Mouse (Mus musculus): ENCODE measurements around the gene Gm28042. TPM values are rescaled to one million over a fixed set of nuclear protein-coding genes. Genes with fewer than 3 reads are reported as not detected.
A peak's percentile ranks its signal among the peaks of the same experiment; 100 is the strongest.

The Gm28042 gene
- polyA plus RNA-seq, 1 experiment from 2014 or later: 1.3 TPM

DNA sequence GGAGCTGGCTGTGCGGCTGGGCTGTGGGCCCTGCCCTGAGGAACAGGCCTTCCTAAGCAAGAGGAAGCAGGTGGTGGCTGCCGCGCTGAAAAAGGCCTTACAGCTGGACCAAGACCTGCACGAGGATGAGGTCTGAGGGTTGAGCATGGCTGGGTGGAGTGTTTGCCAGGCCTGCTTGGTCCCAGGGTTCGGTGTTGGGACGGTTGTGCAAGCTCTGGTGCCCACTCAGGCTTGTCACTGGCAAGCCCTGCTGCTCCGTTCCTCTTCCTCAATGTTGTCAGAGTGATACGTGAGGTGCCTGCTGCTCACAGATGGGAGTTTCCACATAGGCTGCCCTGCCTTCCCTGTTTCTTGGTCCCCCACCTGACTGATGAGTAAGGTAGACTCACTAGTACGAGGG is 10.5 kb downstream of the Gm28042 start:
- no peak overlapping the region for H3K9ac ChIP-seq (ENCODE audit: low read depth, low read length)
- WGBS: 91% methylated on average over 9 of the region's 9 CpGs

DNA sequence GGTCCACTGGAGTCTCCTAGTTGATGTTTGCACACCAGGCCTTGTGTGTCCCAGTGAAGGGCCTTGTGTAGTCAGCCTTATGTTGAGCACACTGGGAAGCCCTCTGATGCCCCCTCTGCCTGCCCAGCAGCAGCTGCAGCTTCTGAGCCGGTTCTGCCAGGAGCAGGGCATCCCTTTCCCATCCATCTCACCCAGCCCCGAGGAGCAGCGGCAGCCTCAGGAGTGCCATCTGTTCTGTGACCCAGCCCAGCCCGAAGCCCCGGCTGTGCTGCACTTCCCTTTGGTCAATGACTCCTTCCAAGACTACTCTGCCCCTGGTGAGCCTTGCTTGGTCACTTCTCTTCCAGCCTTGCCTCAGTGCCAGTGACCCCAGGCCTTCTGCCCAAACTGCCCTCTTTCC is 13.7 kb downstream of the Gm28042 start:
- H3K4me1 ChIP-seq (replicated peaks; ENCODE audit: control insufficient read depth, insufficient read depth, low read length): no peaks in the 10 kb centered on the region
- H3K4me3 ChIP-seq (ENCODE audit: low read depth, low read length): no peak overlapping the region
- no peak for TF ChIP-seq CTCF (IDR thresholded peaks at IDR 0.05; ENCODE audit: low read depth)
- WGBS: 86% methylated on average over 5 of the region's 5 CpGs
- no peak overlapping the region for H3K4me2 ChIP-seq (replicated peaks; ENCODE audit: low read depth)
- no peak overlapping the region for H3K27ac ChIP-seq (ENCODE audit: low read depth, low read length)
- H3K36me3 ChIP-seq (ENCODE audit: control insufficient read depth, insufficient read depth): peaks cover 41% of the 10 kb centered on the region
- no peak overlapping the region for H3K9ac ChIP-seq (ENCODE audit: low read depth, low read length)
- no peaks in the 10 kb centered on the region for H3K9me3 ChIP-seq (ENCODE audit: control insufficient read depth)
- ATAC-seq: no peak
- H3K27me3 ChIP-seq (replicated peaks; ENCODE audit: control insufficient read depth, insufficient read depth, low read length): no peaks in the 10 kb centered on the region

More for the DNA sequence above, 10.5 kb downstream of the Gm28042 start:
- no peak for TF ChIP-seq CTCF (IDR thresholded peaks at IDR 0.05; ENCODE audit: low read depth)
- Histone ChIP-seq H3K4me1 (replicated peaks; ENCODE audit: control insufficient read depth, insufficient read depth, low read length) (no peaks in the 10 kb centered on the region), H3K27ac (ENCODE audit: low read depth, low read length) (no peak overlapping the region), H3K36me3 (ENCODE audit: control insufficient read depth, insufficient read depth) (peaks cover 55% of the 10 kb centered on the region), H3K27me3 (replicated peaks; ENCODE audit: control insufficient read depth, insufficient read depth, low read length) (no peaks in the 10 kb centered on the region), H3K4me2 (replicated peaks; ENCODE audit: low read depth) (no peak overlapping the region), H3K4me3 (ENCODE audit: low read depth, low read length) (no peak overlapping the region), H3K9me3 (ENCODE audit: control insufficient read depth) (no peaks in the 10 kb centered on the region)
- ATAC-seq: no peak

DNA sequence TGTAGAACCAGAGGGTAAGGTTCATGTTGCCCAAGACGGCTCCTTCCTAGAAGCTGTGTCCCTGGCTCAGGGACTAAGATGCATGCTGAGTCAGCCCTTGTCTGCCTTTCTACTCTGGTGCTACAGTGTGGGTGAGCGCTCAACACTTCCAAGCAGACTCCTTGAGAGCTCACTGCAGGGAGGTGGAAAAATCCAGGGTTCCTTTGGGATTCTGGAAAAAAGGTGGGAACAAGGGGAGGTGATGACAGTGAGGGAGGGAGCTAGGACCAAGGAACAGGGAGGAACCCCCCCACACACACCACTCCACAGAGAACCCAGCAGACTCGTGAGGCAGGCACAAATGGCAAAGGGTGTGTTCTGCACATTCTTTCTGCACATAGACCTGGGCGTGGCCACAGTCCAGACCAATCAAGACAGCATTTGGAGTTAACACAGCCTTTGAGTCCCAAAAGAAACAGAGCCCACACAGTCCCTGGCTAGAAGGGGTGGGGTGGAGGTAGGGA is 16.9 kb downstream of the Gm28042 start:
- peaks cover 31% of the 10 kb centered on the region for H3K36me3 ChIP-seq (ENCODE audit: control insufficient read depth, insufficient read depth)
- H3K4me3 ChIP-seq (ENCODE audit: low read depth, low read length): no peak overlapping the region
- ATAC-seq: peak; percentile 71
- no peak overlapping the region for H3K9ac ChIP-seq (ENCODE audit: low read depth, low read length)
- no peaks in the 10 kb centered on the region for H3K4me1 ChIP-seq (replicated peaks; ENCODE audit: control insufficient read depth, insufficient read depth, low read length)
- TF ChIP-seq CTCF (IDR thresholded peaks at IDR 0.05; ENCODE audit: low read depth): no peak
- H3K4me2 ChIP-seq (replicated peaks; ENCODE audit: low read depth): peak overlapping the region; percentile 14
- no peaks in the 10 kb centered on the region for H3K9me3 ChIP-seq (ENCODE audit: control insufficient read depth)
- 33% methylated on average over 4 of the region's 4 CpGs for WGBS
- peak overlapping the region; percentile 5; the same call in 1 of the 2 replicates for H3K27ac ChIP-seq (ENCODE audit: low read depth, low read length)
- H3K27me3 ChIP-seq (replicated peaks; ENCODE audit: control insufficient read depth, insufficient read depth, low read length): no peaks in the 10 kb centered on the region

DNA sequence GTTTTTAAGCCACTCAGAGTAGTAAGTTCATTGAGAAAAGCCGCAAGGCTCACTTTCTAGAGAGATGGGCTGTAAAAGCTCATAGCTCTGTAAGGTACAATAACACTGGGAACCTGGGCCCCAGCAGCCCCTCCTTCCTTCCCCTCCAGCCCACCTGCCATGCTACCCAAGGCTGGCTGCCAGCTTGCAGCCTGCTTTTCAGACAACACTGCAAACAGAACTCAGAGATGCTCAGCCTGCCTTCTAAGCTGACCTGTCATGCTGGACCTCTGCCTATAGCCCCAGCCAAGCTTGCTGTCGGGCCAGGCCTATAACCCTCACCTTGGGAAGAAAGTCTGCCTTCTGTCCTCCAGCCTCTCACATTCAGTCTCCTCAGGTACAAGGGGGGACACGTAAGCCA is 17.4 kb downstream of the Gm28042 start:
- H3K4me2 ChIP-seq (replicated peaks; ENCODE audit: low read depth): peak overlapping the region; percentile 14
- no peak for TF ChIP-seq CTCF (IDR thresholded peaks at IDR 0.05; ENCODE audit: low read depth)
- no peak overlapping the region for H3K4me3 ChIP-seq (ENCODE audit: low read depth, low read length)
- H3K27ac ChIP-seq (ENCODE audit: low read depth, low read length): peak overlapping the region; percentile 5
- 61% methylated on average over 3 of the region's 3 CpGs for WGBS
- no peaks in the 10 kb centered on the region for H3K9me3 ChIP-seq (ENCODE audit: control insufficient read depth)
- ATAC-seq: no peak
- H3K27me3 ChIP-seq (replicated peaks; ENCODE audit: control insufficient read depth, insufficient read depth, low read length): no peaks in the 10 kb centered on the region
- H3K9ac ChIP-seq (ENCODE audit: low read depth, low read length): no peak overlapping the region
- H3K4me1 ChIP-seq (replicated peaks; ENCODE audit: control insufficient read depth, insufficient read depth, low read length): no peaks in the 10 kb centered on the region
- H3K36me3 ChIP-seq (ENCODE audit: control insufficient read depth, insufficient read depth): peaks cover 25% of the 10 kb centered on the region

DNA sequence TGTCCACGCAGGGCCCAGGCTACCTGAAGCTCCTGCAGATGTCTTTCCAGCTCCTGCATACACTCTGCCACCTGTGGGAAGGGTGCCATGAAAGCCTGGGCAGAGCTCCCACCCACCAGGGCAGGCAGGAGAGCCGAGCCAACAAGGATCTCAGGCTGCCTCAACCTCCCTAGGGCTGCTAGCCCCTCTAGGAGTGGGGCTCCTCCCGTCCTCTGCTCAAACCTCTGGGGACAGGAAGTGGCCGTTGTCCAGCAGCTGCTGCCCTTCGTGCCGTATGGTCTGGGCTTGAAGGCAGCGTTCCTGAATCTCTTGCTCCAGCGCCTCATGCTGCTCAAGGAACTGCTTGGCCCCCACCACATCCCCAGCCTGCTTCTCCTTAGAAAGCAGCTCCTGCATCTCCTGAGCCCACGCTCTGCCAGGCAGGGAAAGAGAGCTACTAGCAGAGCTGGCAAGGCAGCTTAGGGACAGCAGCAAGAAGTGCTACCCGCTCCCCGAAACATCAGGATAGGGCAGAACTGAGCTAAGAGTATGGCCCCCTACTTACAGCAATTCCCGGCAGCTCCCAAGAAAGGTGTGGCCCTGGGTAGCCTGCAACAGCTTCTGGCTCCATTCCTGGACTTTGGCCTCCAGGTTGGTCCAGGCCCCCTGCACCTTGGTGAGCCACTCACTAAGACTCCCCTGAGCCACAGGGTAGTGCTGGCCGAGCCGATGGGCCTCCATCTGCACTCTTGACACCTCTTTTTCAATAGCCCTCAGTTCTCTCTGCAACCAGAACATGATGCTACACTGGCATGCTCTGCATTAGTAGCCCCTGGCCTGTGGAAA is 19.4 kb downstream of the Gm28042 start:
- Histone ChIP-seq H3K9ac (ENCODE audit: low read depth, low read length) (no peak overlapping the region), H3K4me3 (ENCODE audit: low read depth, low read length) (no peak overlapping the region), H3K4me1 (replicated peaks; ENCODE audit: control insufficient read depth, insufficient read depth, low read length) (no peaks in the 10 kb centered on the region), H3K27me3 (replicated peaks; ENCODE audit: control insufficient read depth, insufficient read depth, low read length) (no peaks in the 10 kb centered on the region), H3K27ac (ENCODE audit: low read depth, low read length) (no peak overlapping the region), H3K36me3 (ENCODE audit: control insufficient read depth, insufficient read depth) (peaks cover 5% of the 10 kb centered on the region; the same call in 1 of the 2 replicates), H3K9me3 (ENCODE audit: control insufficient read depth) (no peaks in the 10 kb centered on the region), H3K4me2 (replicated peaks; ENCODE audit: low read depth) (peak overlapping the region; percentile 49)
- 42% methylated on average over 14 of the region's 14 CpGs for WGBS
- ATAC-seq: peak; percentile 84
- no peak for TF ChIP-seq CTCF (IDR thresholded peaks at IDR 0.05; ENCODE audit: low read depth)

DNA sequence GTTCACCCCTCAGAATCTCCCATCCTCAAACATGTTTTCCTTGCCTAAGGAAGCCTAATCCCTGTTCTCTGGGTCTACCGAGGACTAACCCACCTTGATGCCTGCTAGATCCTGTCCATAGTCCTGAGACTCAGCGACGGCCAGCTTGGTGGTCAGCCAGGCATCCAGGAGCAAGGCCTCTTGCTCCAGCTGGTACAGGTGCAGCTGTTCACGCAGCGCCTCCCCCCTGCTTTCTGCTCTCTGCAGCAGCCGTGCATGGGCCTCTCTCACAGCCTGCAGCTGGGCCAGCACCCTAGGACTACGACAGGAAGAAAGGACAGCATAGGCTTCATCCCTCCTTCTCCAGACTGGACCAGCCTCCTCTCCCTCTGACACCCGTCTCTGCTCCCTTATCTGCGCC is 20.9 kb downstream of the Gm28042 start:
- Histone ChIP-seq H3K36me3 (ENCODE audit: control insufficient read depth, insufficient read depth) (no peaks in the 10 kb centered on the region), H3K27ac (ENCODE audit: low read depth, low read length) (no peak overlapping the region), H3K4me3 (ENCODE audit: low read depth, low read length) (no peak overlapping the region), H3K9ac (ENCODE audit: low read depth, low read length) (0 out of 2 replicates have a peak overlapping the region, but pooled peaks have one; percentile 11), H3K27me3 (replicated peaks; ENCODE audit: control insufficient read depth, insufficient read depth, low read length) (no peaks in the 10 kb centered on the region), H3K4me2 (replicated peaks; ENCODE audit: low read depth) (no peak overlapping the region), H3K4me1 (replicated peaks; ENCODE audit: control insufficient read depth, insufficient read depth, low read length) (no peaks in the 10 kb centered on the region), H3K9me3 (ENCODE audit: control insufficient read depth) (no peaks in the 10 kb centered on the region)
- no peak for TF ChIP-seq CTCF (IDR thresholded peaks at IDR 0.05; ENCODE audit: low read depth)
- ATAC-seq: no peak
- WGBS: 75% methylated on average over 9 of the region's 9 CpGs
